Mouse (Mus musculus): ENCODE data around the gene 1190005I06Rik.

GRCm38 (mm10) chr8:120623608-120624007 lies 23.8 kb downstream of the 1190005I06Rik start:
- TF ChIP-seq CTCF (IDR thresholded peaks at IDR 0.05; ENCODE audit: low read depth, low read length) = no peak
- TF ChIP-seq POLR2A (IDR thresholded peaks at IDR 0.05; ENCODE audit: extremely low read depth, insufficient read depth, low read length) = no peak

Measured in liver, adult 2 months (tissue).